Mouse (Mus musculus) small intestine, adult 2 months (tissue): ENCODE data around the gene Bgn.

ENCODE experiments used
- CTCF ChIP-seq: fragments of 200-500 bp; IDR thresholded peaks from 2 replicates; pipeline ENCODE4 v1.5.1; 2012; ENCODE audit warnings: low read depth, mild to moderate bottlenecking, control low read depth, inconsistent platforms, low read length, moderate library complexity, mixed read lengths; ENCODE audit not compliant: insufficient replicate concordance, insufficient read length; ENCODE audit errors: extremely low read depth
- POLR2A ChIP-seq: fragments of 200-500 bp; IDR thresholded peaks from 2 replicates; pipeline ENCODE4 v1.6.1; 2012; ENCODE audit warnings: low read depth, mild to moderate bottlenecking, control low read depth, inconsistent platforms, low read length, moderate library complexity

DNA sequence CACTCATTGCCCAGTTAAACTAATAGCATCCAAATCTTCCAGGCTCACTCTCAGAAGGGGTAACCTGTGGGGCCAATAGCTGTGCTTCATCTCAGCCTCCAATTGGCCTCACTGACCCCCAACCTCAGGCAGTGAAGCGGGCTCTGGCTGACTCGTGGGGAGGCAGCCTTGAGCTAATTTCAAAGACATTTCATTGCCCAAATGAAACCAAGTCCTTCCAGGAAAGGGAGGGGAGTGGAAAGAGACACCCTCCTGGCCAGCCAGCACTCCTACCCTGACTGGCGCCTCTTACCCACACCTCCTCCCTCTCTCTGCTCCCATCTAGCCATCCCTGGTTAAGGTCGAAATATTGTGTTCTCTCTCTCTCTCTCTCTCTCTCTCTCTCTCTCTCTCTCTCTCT, 6.8 kb downstream of the Bgn start:
- TF ChIP-seq CTCF (no peak), POLR2A (no peak)
